Mouse (Mus musculus) adrenal gland, adult 2 months (tissue): ENCODE measurements around the gene A430078G23Rik. TPM values are rescaled to one million over a fixed set of nuclear protein-coding genes. Genes with fewer than 3 reads are reported as not detected.
"Not testable (repeated sequence)": the region's sequence is repeated elsewhere in the genome, so short reads cannot be mapped to it uniquely, and the experiment has no call there.

Experiments
- DNase-seq: peaks from one replicate; pipeline ENCODE4 v3.0.0; 2021
- long read RNA-seq: library from polyadenylated mRNA; stranded (forward); transcript quantifications from one replicate; pipeline ENCODE4 v2.0.0, GENCODE M21; 2021
- polyA plus RNA-seq: library from polyadenylated mRNA; depleted of rRNA; stranded (reverse); fragments of >200 nt; gene quantifications from 2 replicates; pipeline ENCODE4 v1.2.3, GENCODE M21; 2012; rRNA removed
- total RNA-seq, 2 experiments: library from RNA; stranded (reverse); gene quantifications; 2 replicates each; pipeline ENCODE4 v1.2.3; 2021

The A430078G23Rik gene
- under 1 TPM; 0.66 TPM for total RNA-seq
- 0.11 TPM in 1 of 2 replicates, not detected in the other for polyA plus RNA-seq
- long read RNA-seq = 0 reads

DNA sequence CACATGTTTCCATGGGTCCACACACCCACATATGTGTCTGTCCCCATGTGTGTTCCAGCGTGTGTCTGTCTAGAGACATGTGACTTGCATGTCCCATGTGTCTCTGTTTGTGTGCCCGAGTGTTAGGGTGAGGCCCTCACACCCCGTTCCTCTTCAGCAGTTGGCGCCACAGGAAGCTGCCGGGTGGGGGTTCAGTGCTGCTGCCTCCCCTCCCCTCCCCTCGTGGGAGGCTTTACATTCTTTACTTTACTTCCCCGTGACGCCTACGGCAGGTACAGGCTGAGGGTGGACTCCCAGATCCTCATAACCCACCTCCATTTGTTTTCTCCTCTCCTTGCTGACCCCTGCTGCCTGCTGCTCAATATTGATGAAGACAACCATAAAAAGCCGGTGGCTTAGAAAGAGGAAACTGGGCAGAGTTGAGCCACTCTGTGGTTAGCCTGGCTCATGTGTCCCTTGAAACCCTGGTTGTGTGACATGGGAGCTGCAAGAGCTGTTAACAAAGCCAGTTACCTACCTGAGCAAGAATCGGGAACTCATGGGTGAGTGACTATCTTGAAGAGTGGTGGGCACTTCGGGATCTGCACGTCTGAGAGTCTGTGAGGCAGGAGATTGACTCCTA, at the start of gene A430078G23Rik:
A430078G23Rik (plus strand) TSS at position 227 of the 622 bp plus-strand sequence.
- no peak for DNase-seq

DNA sequence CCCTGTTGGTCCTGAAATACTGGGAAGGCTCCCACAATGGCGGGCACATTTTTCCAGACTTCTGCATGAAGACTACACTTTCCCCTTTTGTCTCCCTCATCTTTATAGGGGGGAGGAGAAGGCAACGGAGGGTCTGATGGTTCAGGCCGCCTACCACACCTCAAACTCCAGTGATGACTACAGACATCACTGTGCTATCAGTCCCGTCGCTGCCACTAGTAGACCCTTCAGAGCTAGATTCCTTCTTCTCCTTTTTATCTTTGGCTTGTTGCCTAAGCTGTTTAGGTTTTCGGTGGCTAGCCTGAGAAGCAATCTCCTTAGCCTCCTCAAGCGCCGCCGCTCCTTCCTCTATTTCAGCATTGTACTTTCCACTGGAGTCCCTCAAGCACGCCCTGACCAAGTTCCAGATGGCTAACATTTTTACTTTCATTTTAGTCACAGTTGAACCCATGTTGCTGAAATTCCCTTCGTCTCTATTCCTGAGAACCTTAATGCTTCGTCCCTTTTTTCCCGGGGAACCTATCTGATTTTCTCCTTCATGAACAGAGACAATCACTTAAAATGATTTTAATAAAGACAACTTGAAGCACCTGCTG, 44.9 kb upstream of the A430078G23Rik start:
- not testable (repeated sequence) for DNase-seq

DNA sequence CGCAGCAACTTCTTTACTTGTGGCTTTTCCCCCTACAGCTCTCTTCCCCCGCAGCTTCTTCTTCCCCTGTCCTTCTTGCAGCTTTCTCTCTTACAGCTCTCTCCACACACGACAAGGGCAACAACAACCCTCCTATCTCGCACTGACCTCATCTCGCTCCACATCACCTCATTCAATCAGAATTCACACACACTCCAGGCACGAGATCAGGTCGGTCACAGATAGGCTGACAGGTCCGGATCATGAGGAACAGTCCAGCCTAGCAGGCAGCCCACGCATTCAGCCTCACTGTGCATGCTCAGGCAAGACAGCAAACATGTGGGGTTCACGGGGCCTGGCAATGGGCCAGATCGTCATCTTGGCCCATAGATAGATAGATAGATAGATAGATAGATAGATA, 43.6 kb upstream of the A430078G23Rik start:
- DNase-seq = no peak

DNA sequence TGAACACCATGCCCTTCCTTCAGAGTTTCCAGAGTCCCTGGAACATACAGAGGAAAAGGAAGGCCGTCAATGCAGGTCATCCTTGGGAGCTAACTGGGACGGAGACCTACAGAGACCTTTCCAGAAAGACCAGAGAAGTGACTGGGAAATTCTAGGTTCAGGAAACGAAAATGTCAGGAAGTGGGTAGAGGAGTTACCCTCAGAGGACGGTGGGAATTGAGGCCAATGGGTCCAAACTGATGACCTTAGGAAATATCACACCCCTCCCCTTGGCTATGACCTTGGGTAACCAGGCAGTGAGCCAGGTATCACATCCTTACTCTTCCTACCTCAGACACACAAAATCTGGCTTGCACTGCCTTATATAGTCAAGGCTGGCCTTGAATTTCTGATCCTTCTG, 41.7 kb upstream of the A430078G23Rik start:
- peak; percentile 69 for DNase-seq

DNA sequence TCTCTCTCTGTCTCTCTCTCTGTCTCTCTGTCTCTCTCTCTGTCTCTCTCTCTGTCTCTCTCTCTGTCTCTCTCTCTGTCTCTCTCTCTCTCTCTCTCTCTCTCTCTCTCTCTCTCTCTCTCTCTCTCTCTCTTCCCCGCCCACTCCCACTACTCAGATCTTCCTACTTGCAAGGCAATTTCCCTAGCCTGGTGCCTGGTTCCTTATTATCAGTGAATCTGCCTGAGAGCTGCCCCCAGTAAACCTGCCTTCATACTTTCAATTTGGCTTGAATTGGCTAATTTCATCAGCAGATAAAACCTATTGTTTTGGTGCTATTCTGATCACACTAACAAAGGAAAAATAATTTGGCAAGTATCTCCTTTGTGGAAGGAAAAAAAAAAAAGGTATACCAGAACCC, 39.8 kb upstream of the A430078G23Rik start:
- not testable (repeated sequence) for DNase-seq

DNA sequence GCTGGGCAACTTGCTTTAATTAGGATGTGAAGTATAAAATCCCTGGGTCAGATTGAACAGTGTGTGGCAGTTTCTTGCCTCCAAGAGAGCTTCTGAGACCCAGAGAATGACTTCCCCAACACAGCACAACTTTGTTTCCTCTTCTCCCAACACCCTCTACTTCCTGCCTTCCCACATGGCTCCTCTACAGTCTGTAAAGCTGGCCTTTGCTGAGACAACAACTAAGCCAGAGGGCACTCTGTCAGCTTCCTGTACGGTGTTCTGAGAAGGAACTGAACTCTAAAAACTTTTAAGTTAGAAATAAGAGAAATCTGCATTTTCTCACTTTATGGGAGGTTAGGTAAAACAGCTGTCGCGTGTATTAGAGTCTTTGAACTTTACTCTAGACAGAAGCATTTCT, 39.4 kb upstream of the A430078G23Rik start:
- DNase-seq = no peak

DNA sequence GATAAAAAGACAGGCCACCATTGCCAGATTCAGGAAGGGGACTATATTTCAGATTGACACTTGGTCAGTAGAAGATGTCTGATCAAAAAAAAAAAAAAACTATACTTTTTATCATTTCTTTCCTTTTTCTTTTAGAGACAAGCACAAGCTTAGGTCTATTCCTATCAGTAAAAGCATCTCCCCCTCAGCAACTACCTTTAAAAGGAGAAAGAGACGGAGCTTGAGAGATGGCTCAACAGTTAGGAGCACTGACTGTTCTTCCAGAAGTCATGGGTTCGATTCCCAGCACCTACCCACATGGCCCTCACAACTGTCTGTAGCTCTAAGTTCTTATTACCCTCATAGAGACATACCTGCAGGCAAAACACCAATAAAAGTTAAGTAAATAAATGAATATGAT, 38.9 kb upstream of the A430078G23Rik start:
- no peak for DNase-seq

DNA sequence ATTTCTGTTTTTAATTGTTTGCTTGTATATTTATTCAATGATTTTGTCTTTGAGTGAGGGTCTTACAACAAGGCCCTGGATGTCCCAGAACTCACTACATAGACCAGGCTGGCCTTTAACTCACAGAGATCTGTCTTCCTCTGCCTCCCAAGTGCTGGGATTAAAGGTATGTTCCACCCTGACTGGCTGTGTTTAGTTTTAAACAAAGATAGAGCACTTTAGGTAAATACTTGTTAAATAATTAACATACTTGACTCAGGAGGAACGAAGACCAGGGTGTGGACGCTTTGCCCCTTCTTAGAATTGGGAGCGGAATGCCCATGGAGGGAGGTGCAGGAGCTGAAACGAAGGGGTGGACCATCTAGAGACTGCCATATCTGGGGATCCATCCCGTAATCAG, 36.6 kb upstream of the A430078G23Rik start:
- no peak for DNase-seq

DNA sequence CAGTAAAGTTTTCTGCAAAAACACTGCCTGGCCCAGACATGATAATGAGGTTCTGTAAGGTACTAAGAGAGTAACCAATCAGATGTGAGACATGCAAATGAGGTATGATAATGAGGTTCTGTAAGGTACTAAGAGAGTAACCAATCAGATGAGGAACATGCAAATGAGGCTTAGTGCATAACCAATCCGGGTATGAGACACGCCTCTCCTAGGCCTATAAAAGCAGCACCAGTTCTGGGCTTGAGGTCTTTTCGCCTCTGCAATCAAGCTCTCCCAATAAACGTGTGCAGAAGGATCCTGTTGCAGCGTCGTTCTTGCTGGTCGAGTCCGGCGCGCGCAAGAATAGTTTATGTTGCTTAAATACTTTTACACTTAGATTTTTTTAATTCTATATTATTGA, 33.9 kb upstream of the A430078G23Rik start:
- not testable (repeated sequence) for DNase-seq

DNA sequence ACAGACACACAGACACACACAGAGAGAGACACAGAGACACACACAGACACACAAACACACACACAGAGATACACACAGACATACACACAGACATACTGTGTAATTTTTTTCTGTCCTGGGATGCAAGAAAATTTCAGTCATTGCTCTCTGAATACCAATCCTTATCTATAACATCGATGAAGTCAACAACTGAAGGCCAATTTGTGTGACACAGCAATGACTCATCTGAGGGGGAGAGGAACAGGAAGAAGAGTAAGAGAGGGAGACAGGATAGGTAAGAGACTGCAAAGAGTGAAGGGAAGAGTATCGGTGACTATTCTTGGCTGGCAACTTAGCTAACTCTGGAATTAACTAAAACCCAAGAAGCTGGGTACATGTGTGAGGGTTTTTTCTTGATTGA, 29.0 kb upstream of the A430078G23Rik start:
- peak; percentile 56 for DNase-seq

DNA sequence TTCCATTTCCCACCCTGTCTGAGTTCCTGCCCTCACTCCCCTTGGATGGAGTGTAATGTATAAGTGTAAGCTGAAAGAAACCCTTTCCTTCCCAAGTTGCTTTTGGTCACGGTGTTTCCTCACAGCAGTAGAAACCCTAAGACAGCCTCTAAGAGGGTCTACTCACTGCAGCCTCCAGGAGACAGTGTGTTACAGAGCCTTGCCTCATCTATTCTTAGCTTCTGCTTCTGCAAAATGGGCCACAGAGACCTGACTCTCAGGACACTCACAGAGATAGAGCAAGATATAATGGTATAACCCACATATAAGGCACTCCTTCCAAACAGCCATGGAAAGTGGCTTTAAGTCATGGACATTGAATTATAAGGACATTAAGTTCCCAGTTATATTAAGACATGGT, 26.2 kb upstream of the A430078G23Rik start:
- no peak for DNase-seq

DNA sequence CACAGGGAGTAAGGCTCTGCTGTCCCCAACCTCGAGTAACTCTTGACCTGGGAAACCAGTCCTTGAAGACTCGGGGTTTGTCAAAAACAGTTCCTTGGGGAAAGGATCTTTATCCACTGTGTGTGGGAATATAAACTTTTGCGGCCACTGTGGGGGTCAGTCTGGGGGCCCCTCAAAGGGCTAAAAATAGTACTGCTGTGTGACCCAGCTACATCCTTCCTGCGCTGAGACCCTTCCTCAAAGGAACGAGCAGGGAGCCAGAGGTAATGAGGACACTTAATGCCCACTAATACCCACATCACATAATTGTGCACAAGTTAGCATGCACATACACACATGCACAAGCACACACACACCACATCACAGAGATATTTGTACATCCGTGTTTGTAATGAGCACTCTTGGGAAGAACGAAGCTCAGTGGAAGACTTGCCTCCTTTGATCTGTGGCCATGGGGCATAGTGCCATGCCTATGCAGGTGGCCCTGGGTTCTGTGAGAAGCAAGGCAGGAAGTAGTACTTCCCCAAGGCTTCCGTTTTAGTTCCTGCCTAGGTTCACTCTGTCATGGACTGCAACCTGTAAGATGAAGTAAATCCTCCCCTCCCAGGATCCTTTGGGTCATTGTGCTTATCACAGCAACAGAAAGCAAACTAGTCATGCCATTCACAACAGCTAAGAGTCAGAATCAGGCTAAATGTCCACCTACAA, 25.5 kb upstream of the A430078G23Rik start:
- DNase-seq = peak; percentile 70

DNA sequence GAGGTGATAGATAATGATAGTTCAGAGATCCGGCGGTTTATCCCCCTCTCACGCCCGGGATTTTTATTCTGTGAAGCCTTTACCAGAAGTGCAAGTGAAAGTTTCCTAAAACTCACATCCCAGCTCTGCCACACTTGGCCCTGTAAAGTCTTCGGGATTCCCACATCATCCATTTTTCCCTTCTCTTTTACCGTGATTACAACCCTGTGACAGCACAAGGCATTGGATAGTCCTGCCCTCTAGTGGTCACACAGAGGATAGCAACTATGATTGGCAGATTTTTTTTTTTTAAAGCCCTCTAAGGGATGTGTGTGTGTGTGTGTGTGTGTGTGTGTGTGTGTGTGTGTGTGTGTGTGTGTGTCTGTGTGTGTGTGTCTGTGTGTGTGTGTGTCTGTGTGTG, 22.6 kb upstream of the A430078G23Rik start:
- DNase-seq = peak; percentile 46

DNA sequence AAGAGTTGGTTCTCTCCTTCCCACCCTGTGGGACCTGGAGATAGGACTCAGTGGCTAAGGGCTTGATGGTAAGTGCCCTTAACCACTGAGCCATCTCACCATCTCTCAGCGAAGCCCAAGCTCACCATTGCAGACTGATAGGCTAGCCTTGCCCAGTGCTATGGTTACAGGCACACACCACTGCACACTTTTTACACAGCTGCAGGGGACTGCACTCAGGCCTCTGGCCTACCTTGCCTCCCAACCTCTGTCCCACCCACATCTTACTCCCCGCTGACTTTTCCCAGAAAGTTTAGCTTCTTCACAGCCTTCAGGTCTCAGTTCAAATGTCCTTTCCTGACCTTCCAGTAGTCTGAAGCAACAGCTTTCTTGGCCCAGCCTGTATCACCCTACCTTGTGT, 21.5 kb upstream of the A430078G23Rik start:
- DNase-seq = no peak

DNA sequence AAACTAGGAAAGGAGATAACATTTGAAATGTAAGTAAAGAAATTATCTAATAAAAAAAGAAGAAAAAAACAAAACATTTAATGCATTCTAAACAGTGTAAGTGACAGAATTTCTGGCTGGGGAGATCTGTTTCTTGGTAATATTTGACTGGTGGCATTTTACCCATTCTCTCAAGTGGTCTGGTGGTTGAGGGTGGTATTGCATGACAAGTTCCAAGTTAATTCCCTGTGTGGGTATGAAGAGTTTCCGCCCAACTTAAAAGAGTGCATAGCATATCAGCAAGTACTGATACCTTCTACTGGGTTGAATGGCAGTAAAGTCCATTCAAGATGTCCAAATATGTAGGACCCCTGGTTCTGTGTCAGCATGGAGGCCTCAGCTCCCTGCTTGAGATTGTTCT, 17.3 kb upstream of the A430078G23Rik start:
- no peak for DNase-seq

DNA sequence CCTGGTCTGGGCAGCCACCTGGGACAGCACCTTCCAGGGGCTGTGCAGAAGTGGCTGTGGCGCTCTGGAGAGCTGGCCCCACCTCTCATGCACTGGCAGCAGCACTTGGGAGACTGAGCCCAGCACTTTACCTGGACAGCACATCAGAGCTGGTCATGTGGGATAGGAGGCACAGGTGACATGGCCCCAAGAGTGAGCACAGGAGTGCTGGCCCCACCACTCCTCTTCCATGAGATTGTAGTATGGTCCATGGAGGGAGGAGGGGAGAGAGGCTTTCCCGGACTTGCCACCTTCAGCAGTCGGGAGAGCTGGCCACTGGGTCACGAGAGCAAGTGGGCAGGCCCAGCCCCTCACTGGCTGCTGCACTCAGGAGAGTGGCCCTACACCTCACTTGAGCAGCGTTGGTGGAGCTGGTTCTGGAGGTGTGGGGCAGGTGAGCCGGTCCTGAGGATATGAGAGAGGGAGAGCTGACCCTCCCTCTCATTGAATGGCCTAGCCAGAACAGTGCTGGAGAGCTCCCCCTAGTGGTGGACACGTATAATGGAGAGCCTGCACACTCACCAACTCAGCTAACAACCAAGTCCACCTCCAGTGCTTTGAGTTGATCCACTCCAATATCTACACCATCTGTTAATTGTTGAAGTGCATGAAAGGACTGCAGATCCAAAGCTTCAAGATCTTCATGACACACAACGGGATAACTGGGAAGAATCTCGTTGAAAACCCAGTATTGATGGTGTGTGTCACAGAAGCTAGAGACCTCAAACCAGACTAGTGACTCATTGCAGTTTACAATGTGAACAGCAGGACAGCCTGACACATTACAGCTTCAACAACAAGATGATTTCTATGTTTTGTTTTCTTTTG, 16.3 kb upstream of the A430078G23Rik start:
- DNase-seq = peak; percentile 59

DNA sequence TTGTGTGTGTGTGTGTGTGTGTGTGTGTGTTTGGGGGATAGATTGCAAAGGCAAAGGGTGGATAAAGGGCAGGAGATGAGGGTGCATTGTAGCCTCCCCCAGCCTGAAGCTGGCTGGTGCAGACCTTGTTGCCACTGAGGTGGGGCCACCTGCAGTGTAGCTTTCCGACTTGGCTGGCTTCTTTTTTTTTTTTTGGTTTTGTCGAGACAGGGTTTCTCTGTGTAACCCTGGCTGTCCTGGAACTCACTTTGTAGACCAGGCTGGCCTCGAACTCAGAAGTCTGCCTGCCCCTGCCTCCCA, 15.7 kb upstream of the A430078G23Rik start:
- not testable (repeated sequence) for DNase-seq

DNA sequence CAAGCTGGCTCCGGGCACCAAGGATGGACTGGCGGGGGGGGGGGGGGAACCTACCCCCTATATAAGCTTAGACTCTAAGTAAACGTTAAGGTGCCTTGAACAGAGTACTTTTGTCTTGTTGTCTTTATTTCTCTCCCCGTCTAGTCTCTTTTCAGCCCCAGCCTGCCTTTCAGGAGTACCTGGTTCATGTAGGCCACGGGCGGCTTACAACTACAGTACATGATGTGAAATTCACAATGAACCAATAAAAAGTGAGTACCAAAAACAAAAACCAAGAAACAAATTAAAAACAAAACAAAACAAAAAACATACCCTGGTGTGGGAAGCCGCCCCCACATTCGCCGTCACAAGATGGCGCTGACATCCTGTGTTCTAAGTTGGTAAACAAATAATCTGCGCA, 15.2 kb upstream of the A430078G23Rik start:
- no peak for DNase-seq

DNA sequence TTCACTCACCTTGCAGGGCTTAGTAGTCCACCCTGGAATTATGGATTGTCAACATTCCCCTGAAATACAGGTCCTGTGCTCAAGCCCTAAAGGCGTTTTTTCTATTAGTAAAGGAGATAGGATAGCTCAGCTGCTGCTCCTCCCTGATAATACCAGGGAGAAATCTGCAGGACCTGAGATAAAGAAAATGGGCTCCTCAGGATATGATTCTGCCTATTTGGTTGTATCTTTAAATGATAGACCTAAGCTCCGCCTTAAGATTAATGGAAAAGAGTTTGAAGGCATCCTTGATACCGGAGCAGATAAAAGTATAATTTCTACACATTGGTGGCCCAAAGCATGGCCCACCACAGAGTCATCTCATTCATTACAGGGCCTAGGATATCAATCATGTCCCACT, 12.5 kb upstream of the A430078G23Rik start:
- DNase-seq = not testable (repeated sequence)

DNA sequence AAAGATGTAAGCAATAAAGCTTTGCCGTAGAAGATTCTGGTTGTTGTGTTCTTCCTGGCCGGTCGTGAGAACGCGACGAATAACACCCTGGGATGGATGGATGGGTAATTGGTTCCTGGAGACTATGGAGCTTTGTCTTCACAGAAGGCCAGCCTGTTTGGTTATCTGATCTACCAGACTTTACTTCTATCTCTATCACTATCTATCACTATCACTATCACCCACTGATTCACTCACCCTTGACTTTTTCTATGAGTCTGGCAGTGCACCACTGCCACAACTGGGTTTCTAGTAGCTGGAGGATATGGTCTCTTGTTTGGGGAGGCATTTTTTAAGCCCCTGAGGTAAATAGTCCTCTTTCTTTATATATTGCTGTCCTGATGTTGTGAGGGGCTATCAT, 7.9 kb upstream of the A430078G23Rik start:
- no peak for DNase-seq

DNA sequence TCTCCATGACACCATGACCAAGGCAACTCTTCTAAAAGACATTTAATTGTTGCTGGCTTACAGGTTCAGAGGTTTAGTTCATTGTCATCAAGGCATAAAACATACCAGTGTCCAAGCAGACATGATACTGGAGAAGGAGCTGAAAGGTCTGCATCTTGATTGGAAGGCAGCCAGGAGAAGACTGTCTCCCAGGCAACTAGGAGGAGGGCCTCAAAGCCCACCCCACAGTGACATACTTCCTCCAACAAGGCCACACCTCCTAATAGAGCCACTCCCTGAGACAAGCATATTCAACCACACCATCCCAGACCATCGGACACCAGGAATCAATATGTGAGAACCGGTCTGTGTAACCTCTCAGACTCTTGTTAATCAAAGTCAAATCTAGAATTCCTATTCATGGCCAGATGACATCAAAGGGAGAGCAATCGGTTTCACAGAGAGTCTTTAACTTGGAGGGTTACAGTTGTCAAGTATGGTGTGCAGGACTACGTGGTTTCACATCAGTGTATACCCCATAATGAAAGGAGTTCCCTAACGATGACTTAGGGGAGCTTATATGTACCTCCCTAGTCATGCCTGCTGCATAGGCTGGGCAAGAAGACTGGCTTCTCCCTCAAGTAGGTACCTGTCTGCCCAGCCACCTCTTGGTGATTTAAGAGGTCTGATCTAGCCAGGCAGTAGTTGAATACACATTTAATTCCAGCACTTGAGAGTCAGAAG, 6.4 kb upstream of the A430078G23Rik start:
- DNase-seq = no peak
